Mouse (Mus musculus): ENCODE results near the gene Hnrnph1. TPM values are rescaled to one million over a fixed set of nuclear protein-coding genes. Genes with fewer than 3 reads are reported as not detected.
A peak's percentile ranks its signal among the peaks of the same experiment; 100 is the strongest.

Gene Hnrnph1
- polyA plus RNA-seq, 1 experiment: 271 TPM

DNA sequence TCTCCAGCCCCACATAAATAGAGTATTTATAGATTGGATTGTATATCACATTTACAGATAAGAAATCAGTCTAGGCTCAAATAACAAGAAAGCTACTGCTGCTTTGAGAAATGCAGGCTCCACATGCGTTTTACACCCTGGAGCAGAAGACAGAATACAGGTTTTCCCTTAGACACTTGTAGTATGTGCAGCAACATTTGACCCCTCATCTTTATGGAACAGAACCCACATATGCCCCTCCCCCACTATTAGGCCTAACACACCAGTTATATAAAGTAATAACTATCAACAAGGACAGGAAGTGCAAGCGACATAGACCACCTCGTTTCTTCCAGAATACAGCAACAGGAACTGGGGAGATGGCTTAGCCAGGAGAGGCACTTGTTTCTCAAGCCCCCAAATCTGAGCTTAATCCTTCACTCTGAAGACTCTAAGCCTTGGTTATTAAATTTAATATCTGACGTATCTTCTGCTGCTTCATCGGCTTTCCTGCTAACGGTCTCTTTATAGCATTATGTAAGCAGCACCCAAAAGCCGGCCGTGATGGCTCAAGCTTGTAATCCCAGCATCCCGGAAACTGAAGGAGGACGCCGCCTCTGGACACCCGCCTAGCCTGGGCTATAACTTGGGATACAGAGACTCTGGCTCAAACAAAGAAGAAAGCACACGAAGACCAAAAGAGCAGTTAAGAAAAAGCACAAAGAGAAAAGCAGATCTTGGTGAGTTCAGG is 2.3 kb upstream of the Hnrnph1 start:
- Histone ChIP-seq H3K4me1 (ENCODE audit: control insufficient read depth, insufficient read depth, low read length) (peaks cover 1% of the 10 kb centered on the region; the same call in 1 of the 2 replicates), H3K27ac (ENCODE audit: control insufficient read depth, insufficient read depth, low read depth, low read length, poor library complexity) (no peak overlapping the region), H3K4me3 (replicated peaks; ENCODE audit: control insufficient read depth, low read depth, low read length) (no peak overlapping the region)
- no peak for TF ChIP-seq POLR2A (IDR thresholded peaks at IDR 0.05; ENCODE audit: borderline replicate concordance, control insufficient read depth, low read depth, low read length)
- no peak for TF ChIP-seq CTCF (IDR thresholded peaks at IDR 0.05; ENCODE audit: control insufficient read depth, insufficient read depth, low read length)
- 85% methylated on average over 13 of the region's 13 CpGs for WGBS

DNA sequence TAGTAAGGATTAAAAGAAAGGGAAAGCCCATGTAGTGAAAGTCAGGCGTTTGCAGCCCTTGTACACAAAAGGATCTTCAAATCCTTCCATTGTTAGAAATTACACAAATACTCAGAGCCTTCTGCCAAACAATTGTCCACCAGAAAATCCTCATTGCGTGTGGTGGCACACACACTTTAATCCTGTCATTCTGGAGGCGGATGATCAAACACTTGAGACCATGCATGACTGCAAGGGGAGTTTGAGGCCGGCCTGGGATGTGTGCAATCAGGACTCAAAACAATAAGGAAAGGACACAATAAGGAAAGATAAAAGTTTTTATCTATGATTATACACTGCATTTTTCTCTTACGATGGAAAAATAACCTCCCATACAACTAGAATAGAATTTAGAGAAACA is 1.4 kb upstream of the Hnrnph1 start:
- H3K4me3 ChIP-seq (replicated peaks; ENCODE audit: control insufficient read depth, low read depth, low read length): no peak overlapping the region
- WGBS: 88% methylated on average over 5 of the region's 5 CpGs
- TF ChIP-seq POLR2A (IDR thresholded peaks at IDR 0.05; ENCODE audit: borderline replicate concordance, control insufficient read depth, low read depth, low read length) (no peak), CTCF (IDR thresholded peaks at IDR 0.05; ENCODE audit: control insufficient read depth, insufficient read depth, low read length) (no peak)
- H3K4me1 ChIP-seq (ENCODE audit: control insufficient read depth, insufficient read depth, low read length): peaks cover 1% of the 10 kb centered on the region; the same call in 1 of the 2 replicates
- no peak overlapping the region for H3K27ac ChIP-seq (ENCODE audit: control insufficient read depth, insufficient read depth, low read depth, low read length, poor library complexity)

DNA sequence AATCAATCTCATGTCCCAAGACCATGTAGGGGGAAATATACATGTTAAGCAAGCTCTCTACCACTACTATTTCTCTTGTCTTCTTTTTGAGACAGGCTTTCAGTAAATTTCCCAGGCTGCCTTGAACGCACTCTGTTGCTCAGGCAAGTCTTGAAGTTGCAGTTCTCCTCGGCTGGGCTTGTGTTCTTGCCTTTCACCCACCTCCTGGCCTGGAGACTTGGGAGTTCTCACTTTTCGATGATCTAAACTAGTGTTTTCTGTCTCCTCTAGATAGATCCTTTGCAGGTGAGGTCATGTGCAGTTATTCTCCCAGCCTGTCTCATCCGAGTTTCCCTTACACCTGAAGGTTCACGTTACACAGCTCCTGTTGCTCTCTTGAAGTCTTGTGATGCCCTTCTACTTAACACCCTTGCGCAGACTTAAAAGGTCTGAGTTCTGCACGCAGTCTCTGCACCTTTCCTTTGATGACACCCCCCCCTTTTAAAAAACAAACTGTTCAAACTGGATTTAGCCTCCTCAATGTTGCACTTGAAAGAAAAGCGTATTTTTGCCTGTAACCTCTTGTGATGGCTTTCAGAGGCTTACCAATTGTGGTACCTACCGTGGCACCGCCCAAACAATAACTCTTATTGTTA is 517 bp upstream of the Hnrnph1 start:
- 38% methylated on average over 10 of the region's 10 CpGs for WGBS
- Histone ChIP-seq H3K4me1 (ENCODE audit: control insufficient read depth, insufficient read depth, low read length) (peaks cover 1% of the 10 kb centered on the region; the same call in 1 of the 2 replicates), H3K27ac (ENCODE audit: control insufficient read depth, insufficient read depth, low read depth, low read length, poor library complexity) (peak overlapping the region; percentile 100), H3K4me3 (replicated peaks; ENCODE audit: control insufficient read depth, low read depth, low read length) (no peak overlapping the region)
- TF ChIP-seq CTCF (IDR thresholded peaks at IDR 0.05; ENCODE audit: control insufficient read depth, insufficient read depth, low read length) (no peak), POLR2A (IDR thresholded peaks at IDR 0.05; ENCODE audit: borderline replicate concordance, control insufficient read depth, low read depth, low read length) (no peak)

DNA sequence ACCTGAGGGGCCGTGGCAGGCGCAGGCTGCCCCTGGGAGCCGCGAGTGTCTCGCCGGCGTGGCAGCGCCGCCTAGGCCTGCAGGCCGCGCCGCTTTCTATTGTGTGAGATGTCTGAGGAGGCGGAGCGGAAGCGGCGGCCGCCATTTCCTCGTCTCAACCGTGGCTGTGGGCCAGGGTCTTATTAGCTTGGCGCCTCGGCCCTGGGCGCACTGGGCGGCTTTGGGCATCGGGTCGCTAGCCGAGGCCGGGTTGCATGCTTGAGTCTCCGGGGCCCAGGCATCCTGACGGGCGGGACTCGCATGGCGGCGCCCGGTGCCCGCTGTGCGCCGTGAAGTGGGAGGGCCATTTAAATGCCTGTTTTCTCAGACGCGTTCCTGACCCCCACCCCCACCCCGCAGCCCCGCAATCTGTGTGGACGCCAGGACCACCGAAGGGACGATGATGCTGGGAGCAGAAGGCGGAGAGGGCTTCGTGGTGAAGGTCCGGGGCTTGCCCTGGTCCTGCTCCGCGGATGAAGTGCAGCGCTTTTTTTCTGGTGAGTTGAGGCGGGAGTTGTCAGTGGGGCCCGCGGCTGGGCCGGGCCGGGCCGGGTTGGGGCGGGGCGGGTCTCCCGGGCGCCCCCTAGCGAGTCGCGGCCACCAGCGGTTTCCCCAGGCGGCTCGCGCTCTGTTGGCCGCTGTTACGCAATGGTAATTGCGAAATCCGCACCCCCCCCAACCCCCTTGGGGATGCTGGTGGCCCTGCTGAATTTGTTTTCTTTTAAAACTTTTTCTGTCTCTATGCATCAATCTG is 1.3 kb downstream of the Hnrnph1 start:
- under 1% methylated on average over 70 of the region's 71 CpGs for WGBS

DNA sequence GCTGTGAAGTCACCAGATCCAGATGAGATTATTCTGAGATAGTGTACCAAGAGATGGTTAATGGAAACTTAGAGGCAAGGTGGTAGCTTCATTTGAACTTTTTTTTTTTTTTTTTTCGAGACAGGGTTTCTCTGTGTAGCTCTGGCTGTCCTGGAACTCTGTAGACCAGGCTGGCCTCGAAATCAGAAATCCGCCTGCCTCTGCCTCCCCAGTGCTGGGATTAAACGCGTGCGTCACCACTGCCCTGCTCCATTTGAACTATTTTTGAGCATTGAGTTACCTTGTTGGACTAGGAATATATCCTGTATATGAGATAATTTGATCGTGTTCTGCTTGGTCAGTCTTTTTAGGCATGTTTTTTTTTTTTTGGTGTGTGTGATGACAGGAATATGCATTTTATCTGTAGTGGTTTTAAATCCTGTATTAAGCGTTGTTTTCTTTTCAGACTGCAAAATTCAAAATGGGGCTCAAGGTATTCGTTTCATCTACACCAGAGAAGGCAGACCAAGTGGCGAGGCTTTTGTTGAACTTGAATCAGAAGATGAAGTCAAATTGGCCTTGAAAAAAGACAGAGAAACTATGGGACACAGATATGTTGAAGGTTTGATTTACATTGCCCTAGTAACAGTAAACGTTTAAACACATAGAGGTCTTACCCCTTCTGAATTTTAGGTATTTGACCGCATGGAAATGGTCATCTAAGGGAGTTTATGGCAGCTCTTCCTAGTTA is 2.4 kb downstream of the Hnrnph1 start:
- peaks cover 1% of the 10 kb centered on the region; the same call in 1 of the 2 replicates for H3K4me1 ChIP-seq (ENCODE audit: control insufficient read depth, insufficient read depth, low read length)
- no peak overlapping the region for H3K27ac ChIP-seq (ENCODE audit: control insufficient read depth, insufficient read depth, low read depth, low read length, poor library complexity)
- WGBS: 34% methylated on average over 12 of the region's 12 CpGs
- peak overlapping the region; percentile 60 for H3K4me3 ChIP-seq (replicated peaks; ENCODE audit: control insufficient read depth, low read depth, low read length)
- TF ChIP-seq CTCF (IDR thresholded peaks at IDR 0.05; ENCODE audit: control insufficient read depth, insufficient read depth, low read length): no peak
- TF ChIP-seq POLR2A (IDR thresholded peaks at IDR 0.05; ENCODE audit: borderline replicate concordance, control insufficient read depth, low read depth, low read length): no peak

More for the DNA sequence above, 1.3 kb downstream of the Hnrnph1 start:
- peak overlapping the region; percentile 100 for H3K27ac ChIP-seq (ENCODE audit: control insufficient read depth, insufficient read depth, low read depth, low read length, poor library complexity)
- H3K4me1 ChIP-seq (ENCODE audit: control insufficient read depth, insufficient read depth, low read length): peaks cover 1% of the 10 kb centered on the region; the same call in 1 of the 2 replicates
- TF ChIP-seq CTCF (IDR thresholded peaks at IDR 0.05; ENCODE audit: control insufficient read depth, insufficient read depth, low read length) (peak; percentile 53), POLR2A (IDR thresholded peaks at IDR 0.05; ENCODE audit: borderline replicate concordance, control insufficient read depth, low read depth, low read length) (peak; percentile 56; the same call in 1 of the 2 replicates)
- H3K4me3 ChIP-seq (replicated peaks; ENCODE audit: control insufficient read depth, low read depth, low read length): peak overlapping the region; percentile 100

DNA sequence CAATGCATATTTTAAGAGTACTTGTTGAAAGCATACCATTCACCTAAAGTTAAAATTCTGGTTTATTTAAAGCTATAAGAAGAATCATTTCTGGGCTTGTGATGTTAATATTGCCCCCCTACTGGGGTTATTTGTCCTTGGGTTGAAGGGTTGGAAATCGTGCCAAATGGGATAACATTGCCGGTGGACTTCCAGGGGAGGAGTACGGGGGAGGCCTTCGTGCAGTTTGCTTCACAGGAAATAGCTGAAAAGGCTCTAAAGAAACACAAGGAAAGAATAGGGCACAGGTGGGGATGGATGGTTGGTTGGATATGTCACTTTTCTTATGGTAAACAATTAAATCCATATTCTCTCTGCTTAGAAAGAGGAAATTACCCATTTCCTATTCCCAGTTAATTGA is 4.5 kb downstream of the Hnrnph1 start:
- Histone ChIP-seq H3K4me3 (replicated peaks; ENCODE audit: control insufficient read depth, low read depth, low read length) (no peak overlapping the region), H3K27ac (ENCODE audit: control insufficient read depth, insufficient read depth, low read depth, low read length, poor library complexity) (no peak overlapping the region), H3K4me1 (ENCODE audit: control insufficient read depth, insufficient read depth, low read length) (no peaks in the 10 kb centered on the region; the same call in 1 of the 2 replicates)
- WGBS: 33% methylated on average over 4 of the region's 4 CpGs
- no peak for TF ChIP-seq CTCF (IDR thresholded peaks at IDR 0.05; ENCODE audit: control insufficient read depth, insufficient read depth, low read length)
- no peak for TF ChIP-seq POLR2A (IDR thresholded peaks at IDR 0.05; ENCODE audit: borderline replicate concordance, control insufficient read depth, low read depth, low read length)

DNA sequence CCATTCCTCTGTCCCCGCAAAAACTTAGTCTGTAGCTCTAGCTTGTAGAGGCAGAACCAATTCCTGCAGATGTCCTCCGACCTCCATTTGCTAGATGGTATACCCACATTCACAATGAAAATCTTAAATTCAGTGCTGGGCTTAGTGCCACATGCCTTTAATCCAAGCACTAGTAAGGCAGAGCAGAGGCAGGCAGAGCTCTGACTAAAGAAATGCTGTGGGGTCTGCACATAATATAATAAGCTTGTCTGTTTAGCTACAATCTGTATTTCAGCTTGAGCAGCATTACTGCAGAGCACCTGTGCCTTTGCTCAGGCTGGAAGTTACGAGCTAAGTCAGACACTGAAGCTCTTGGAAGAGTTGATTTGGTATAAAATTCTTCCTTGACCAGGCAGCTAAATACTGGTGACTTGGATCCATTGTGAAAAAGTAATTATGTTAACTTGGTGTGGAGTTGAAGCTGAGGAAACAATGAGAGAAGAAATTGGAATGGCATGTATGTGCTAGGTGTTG is 10.4 kb downstream of the Hnrnph1 start:
- no peak for TF ChIP-seq POLR2A (IDR thresholded peaks at IDR 0.05; ENCODE audit: borderline replicate concordance, control insufficient read depth, low read depth, low read length)
- TF ChIP-seq CTCF (IDR thresholded peaks at IDR 0.05; ENCODE audit: control insufficient read depth, insufficient read depth, low read length): no peak
- no peak overlapping the region for H3K4me3 ChIP-seq (replicated peaks; ENCODE audit: control insufficient read depth, low read depth, low read length)
- no peaks in the 10 kb centered on the region for H3K4me1 ChIP-seq (ENCODE audit: control insufficient read depth, insufficient read depth, low read length)
- no peak overlapping the region for H3K27ac ChIP-seq (ENCODE audit: control insufficient read depth, insufficient read depth, low read depth, low read length, poor library complexity)
- 82% methylated on average over 3 of the region's 3 CpGs for WGBS
